Mouse (Mus musculus) liver, adult 2 months (tissue): Measurements from ENCODE around the gene Bpifb4. TPM values are rescaled to one million over a fixed set of nuclear protein-coding genes. Genes with fewer than 3 reads are reported as not detected.

Experiments
- DNase-seq: peaks from one replicate; pipeline ENCODE4 v3.0.0-alpha.2; 2011; ENCODE audit warnings: low read depth, low spot score; ENCODE audit errors: extremely low read depth
- H3K27ac ChIP-seq: fragments of 200-500 bp; replicated peaks from 2 replicates; pipeline ENCODE4 v1.5.1; 2012; ENCODE audit warnings: low read depth, mild to moderate bottlenecking, control low read depth, inconsistent platforms, low read length; ENCODE audit not compliant: insufficient read depth
- H3K27me3 ChIP-seq: fragments of 200-500 bp; 2 replicates; pipeline ENCODE4 v1.6.1; 2012; ENCODE audit warnings: mild to moderate bottlenecking, moderate library complexity, low read length, inconsistent platforms; ENCODE audit not compliant: control insufficient read depth, insufficient read depth
- H3K36me3 ChIP-seq: fragments of 200-500 bp; 2 replicates; pipeline ENCODE4 v1.6.1; 2012; ENCODE audit warnings: low read length, inconsistent platforms; ENCODE audit not compliant: control insufficient read depth, insufficient read depth
- H3K4me1 ChIP-seq: fragments of 200-500 bp; 2 replicates; pipeline ENCODE4 v1.6.1; 2011; ENCODE audit warnings: low read length; ENCODE audit not compliant: control insufficient read depth, insufficient read depth
- H3K4me3 ChIP-seq: fragments of 200-500 bp; 2 replicates; pipeline ENCODE4 v1.5.1; 2011; ENCODE audit warnings: low read depth, mild to moderate bottlenecking, control low read depth, low read length, moderate library complexity; ENCODE audit not compliant: insufficient read depth
- H3K79me2 ChIP-seq: fragments of 200-500 bp; 2 replicates; pipeline ENCODE4 v1.6.1; 2012; ENCODE audit warnings: inconsistent platforms, mild to moderate bottlenecking, low read length, moderate library complexity; ENCODE audit not compliant: control insufficient read depth, insufficient read depth
- H3K9ac ChIP-seq: fragments of 200-500 bp; 2 replicates; pipeline ENCODE4 v1.6.1; 2012; ENCODE audit warnings: low read depth, mild to moderate bottlenecking, control low read depth, inconsistent platforms, low read length
- CTCF ChIP-seq: fragments of 200-500 bp; IDR thresholded peaks from 2 replicates; pipeline ENCODE4 v1.5.1; 2011; ENCODE audit warnings: low read depth, low read length, control low read depth
- POLR2A ChIP-seq: fragments of 200-500 bp; IDR thresholded peaks from 2 replicates; pipeline ENCODE4 v1.6.1; 2011; ENCODE audit warnings: low read length, control low read depth; ENCODE audit not compliant: insufficient read depth; ENCODE audit errors: extremely low read depth
- WGBS: fragments of 180-500 bp; shearing (Covaris S2); methylation state at CpG from one replicate; pipeline ENCODE4 v1.1.7; 2018; 5-methylcytosine and 5-hydroxymethylcytosine counted together
- polyA plus RNA-seq: library from polyadenylated mRNA; depleted of rRNA; stranded (reverse); fragments of >200 nt; gene quantifications from 2 replicates; pipeline ENCODE4 v1.2.3, GENCODE M21; 2012; rRNA removed
- total RNA-seq: library from RNA; depleted of rRNA; stranded (reverse); fragments of >200 nt; gene quantifications from 2 replicates; pipeline ENCODE4 v1.2.3, GENCODE M21; 2014; rRNA removed

The Bpifb4 gene
- total RNA-seq (not detected in 2 replicates), polyA plus RNA-seq (not detected in 2 replicates)

DNA sequence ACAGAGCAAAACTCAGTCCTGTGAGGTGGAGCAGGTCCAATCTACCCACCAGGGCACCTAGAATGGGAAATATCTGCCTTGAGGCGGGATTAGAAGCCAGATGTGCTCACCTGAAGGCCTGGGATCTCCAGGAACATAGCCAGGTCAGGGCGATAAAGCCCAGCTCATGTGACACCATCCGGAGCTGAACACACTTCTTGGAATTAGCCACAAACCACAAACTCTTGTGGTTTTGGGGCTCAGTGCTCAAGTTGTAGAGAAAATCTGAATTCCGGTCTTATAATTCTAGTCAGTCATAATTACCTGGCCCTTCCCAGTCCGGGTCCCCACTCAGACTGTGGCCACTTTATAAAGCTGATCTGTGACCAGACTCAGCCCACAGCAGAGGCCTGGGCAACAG is at the start of gene Bpifb4:
Gene Bpifb4 (plus strand): TSS at position 370 of the 400 bp plus-strand sequence.
- TF ChIP-seq POLR2A (no peak), CTCF (no peak)
- Histone ChIP-seq H3K27me3 (no peaks in the 10 kb centered on the region), H3K79me2 (no peaks in the 10 kb centered on the region), H3K9ac (no peak within 1 kb of the TSS), H3K4me3 (no peak within 1 kb of the TSS), H3K36me3 (no peaks in the 10 kb centered on the region), H3K4me1 (no peaks in the 10 kb centered on the region), H3K27ac (no peak within 1 kb of the TSS)
- no peak for DNase-seq
- 70% methylated on average over 5 of the region's 5 CpGs for WGBS

DNA sequence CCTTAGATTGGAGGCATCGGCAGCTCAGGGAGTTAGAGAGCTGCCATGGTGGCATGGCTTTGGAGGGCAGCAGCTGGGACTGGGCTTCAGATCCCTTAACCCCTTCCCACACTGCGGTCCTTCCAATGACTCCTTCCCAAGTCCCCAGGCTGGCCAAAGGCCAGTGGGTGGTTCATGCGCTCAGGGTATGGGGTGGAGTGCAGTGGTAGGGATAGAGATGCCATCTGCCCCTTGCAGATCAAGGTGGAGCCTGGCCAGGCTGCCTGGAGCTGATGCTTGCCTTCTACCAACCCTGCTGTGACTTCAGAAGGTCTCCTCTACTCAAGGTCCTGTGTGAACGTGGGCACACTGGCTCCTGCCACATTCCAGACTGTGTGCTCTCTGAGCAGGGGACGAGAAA is 38.9 kb upstream of the Bpifb4 start:
- TF ChIP-seq CTCF (no peak), POLR2A (no peak)
- no peak for DNase-seq
- H3K27me3 ChIP-seq, result no peaks in the 10 kb centered on the region
- H3K27ac ChIP-seq, result no peak overlapping the region
- H3K36me3 ChIP-seq, result no peaks in the 10 kb centered on the region
- H3K79me2 ChIP-seq, result no peaks in the 10 kb centered on the region
- H3K9ac ChIP-seq, result no peak overlapping the region
- WGBS, result 79% methylated on average over 5 of the region's 5 CpGs
- H3K4me1 ChIP-seq, result no peaks in the 10 kb centered on the region
- no peak overlapping the region for H3K4me3 ChIP-seq

DNA sequence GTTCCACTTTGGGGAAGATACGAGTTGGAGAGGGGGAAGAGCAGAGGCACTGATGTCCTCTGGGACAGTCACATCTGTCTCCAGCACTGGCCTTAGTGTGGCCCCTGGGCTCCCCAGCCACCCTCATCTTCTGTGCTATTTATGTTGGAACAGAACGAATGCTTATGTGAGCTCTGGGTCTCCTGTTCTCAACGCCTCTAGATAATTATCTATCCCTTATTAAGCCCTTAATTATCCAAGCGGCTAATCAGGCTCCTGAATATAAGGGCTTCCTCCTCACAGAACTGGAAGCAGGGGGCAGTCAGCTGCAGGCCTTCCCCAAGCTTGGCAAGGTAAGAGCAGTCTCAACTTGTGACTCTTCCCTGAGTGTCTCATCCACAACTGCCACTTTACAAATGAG is 37.9 kb upstream of the Bpifb4 start, which contains the start of gene Bpifb6:
Gene Bpifb6 (plus strand): TSS at position 301 of the 400 bp plus-strand sequence.
- TF ChIP-seq CTCF (no peak), POLR2A (no peak)
- Histone ChIP-seq H3K4me3 (no peak within 1 kb of the TSS), H3K27me3 (no peaks in the 10 kb centered on the region), H3K79me2 (no peaks in the 10 kb centered on the region), H3K4me1 (no peaks in the 10 kb centered on the region), H3K9ac (no peak within 1 kb of the TSS), H3K36me3 (no peaks in the 10 kb centered on the region), H3K27ac (no peak within 1 kb of the TSS)
- WGBS, result 69% methylated on average over 4 of the region's 4 CpGs
- DNase-seq, result no peak

DNA sequence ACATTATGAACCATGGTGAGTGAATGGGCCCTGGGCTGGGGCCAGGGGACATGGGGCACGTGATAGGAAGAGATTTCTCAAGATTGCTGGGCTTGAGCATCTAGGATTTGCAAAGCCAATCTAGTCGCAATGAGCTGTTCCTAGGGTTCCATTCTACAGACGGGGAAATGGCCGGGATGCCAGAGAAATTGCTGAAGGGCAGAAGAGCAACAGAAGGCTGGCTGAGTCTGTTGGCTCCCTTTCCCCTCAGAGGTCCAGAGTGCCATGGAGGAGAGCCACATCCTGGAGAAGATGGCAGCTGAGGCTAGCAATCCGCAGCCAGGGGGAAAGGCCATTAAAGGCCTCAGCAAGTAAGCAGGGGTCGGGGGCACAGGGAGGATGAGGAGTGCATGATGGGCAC is 35.3 kb upstream of the Bpifb4 start:
- TF ChIP-seq POLR2A (no peak), CTCF (no peak)
- DNase-seq, result no peak
- Histone ChIP-seq H3K27ac (no peak overlapping the region), H3K36me3 (no peaks in the 10 kb centered on the region), H3K4me3 (no peak overlapping the region), H3K27me3 (no peaks in the 10 kb centered on the region), H3K4me1 (no peaks in the 10 kb centered on the region), H3K9ac (no peak overlapping the region), H3K79me2 (no peaks in the 10 kb centered on the region)
- 77% methylated on average over 6 of the region's 6 CpGs for WGBS

DNA sequence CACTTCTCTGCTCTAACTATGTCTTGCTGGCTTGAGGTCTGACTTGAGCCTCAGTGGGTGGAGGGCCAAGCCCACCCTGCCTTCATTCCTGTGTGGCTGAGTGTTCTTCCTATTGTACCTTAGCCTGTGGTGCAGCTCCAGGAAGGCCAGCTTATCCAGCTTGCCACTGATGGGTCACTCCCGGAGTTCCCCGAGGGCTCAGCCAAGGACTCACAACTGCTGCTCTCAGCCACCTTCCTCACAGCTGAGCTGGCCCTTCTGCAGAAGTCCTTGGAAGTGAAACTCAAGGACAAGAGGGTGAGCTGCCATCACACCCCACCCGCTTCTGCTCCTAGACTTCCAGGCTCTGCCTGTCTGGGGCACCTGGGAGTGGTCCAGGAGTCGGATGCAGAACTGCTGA is 31.4 kb upstream of the Bpifb4 start:
- H3K36me3 ChIP-seq, result no peaks in the 10 kb centered on the region
- WGBS, result 81% methylated on average over 4 of the region's 4 CpGs
- no peak for DNase-seq
- no peak overlapping the region for H3K27ac ChIP-seq
- no peaks in the 10 kb centered on the region for H3K4me1 ChIP-seq
- no peak for TF ChIP-seq CTCF
- TF ChIP-seq POLR2A, result no peak
- H3K79me2 ChIP-seq, result no peaks in the 10 kb centered on the region
- no peak overlapping the region for H3K9ac ChIP-seq
- H3K27me3 ChIP-seq, result no peaks in the 10 kb centered on the region
- H3K4me3 ChIP-seq, result no peak overlapping the region

DNA sequence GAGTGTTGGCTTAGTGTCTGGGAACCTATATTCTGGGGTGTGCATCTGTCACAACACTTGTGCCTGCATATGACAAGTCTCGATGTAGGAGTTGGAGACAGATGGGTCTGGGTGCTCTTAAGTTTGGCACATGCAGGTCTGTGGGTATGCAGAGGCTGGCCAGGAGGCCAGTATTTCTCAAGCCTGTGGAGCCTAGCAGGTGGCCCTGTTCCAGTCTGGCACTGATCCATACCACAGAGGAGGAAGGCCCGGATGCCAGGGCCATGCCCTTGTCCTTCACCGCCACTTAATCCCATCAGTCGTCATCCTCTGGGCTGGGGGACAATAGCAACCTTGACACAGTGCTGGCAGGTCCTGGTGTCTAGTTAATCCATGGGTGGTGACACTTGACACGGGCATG is 23.9 kb upstream of the Bpifb4 start:
- Histone ChIP-seq H3K27ac (no peak overlapping the region), H3K9ac (no peak overlapping the region), H3K79me2 (no peaks in the 10 kb centered on the region), H3K4me1 (no peaks in the 10 kb centered on the region), H3K27me3 (no peaks in the 10 kb centered on the region), H3K36me3 (no peaks in the 10 kb centered on the region), H3K4me3 (no peak overlapping the region)
- TF ChIP-seq POLR2A, result no peak
- no peak for TF ChIP-seq CTCF
- 55% methylated on average over 5 of the region's 5 CpGs for WGBS
- no peak for DNase-seq
